In the genomic region with DNA sequence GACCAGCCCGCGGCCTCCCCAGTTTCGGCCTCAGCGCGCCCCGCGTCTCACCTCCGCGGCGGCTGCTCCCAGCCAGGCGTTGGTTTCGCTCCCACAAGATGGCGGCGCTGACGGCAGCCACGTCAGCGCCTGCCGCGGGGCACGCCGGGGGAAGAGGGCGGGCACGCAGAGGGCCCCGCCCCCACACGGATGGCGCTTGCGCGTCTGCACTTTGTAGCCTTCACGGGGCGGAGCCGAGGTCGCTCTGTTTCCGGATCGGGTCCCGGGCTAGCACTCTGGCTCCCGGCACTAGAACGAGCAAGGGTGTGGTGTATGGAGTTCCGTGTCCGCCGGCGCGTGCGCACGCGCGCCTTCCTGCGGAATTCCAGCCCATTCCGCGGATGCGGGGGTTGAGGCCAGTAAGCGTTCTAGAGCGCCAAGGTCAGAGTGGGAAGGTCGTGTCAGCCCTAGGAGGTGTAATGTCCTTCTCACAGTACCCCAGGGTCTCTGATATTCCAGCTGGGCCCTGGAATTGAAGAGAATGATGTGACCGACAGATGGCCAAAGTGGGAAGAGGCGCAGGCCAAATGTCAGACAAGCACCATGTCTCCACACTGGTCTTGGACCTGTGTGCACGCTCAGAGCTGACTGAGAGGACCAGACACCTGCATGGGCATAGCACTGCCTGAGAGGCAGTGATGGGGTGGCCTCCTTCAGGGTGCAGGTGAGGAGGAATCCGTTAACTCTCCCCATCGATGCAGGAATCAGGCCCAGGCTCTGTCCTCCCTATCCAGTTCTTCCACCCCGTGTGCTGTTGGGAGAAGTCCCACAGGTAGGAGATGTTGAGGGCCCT, we compare ENCODE assay signal across 8 mouse cellular contexts. TPM values are rescaled to one million over a fixed set of nuclear protein-coding genes. Genes with fewer than 3 reads are reported as not detected.
DNase-seq lines count a peak whose midpoint lies in the region; ATAC-seq lines count a peak whose summit lies in the region.

TSS of gene Arf1 (minus strand) at position 149 of the 832 bp plus-strand sequence.

- peak within 1 kb of the TSS; percentile 95 for H3K4me2 ChIP-seq in hindbrain, embryonic 13.5 days

- H3K9me3 ChIP-seq in hindbrain, embryonic 13.5 days, result no peaks in the 10 kb centered on the region

- H3K9ac ChIP-seq in hindbrain, embryonic 13.5 days, result peak within 1 kb of the TSS; percentile 99

- peak within 1 kb of the TSS; percentile 96 for H3K4me3 ChIP-seq in hindbrain, embryonic 13.5 days

- 6% methylated on average over 59 of the region's 59 CpGs for WGBS in hindbrain, embryonic 13.5 days

- peak; percentile 99 for DNase-seq in NIH3T3 (ENCODE audit: low read depth)
- DNase-seq in cerebellum, postnatal 10 days, result peak; percentile 99
- peak; percentile 90 to 93 for DNase-seq in frontal cortex, postnatal 14 days (ENCODE audit: low spot score in 2 of 2)
- DNase-seq in layer of hippocampus, postnatal 25 days (ENCODE audit: extremely low spot score in 1 of 2, low spot score in 1 of 2), result peak; percentile 92
- DNase-seq in lung, postnatal 25 days (ENCODE audit: low spot score), result peak; percentile 97
- peak; percentile 97 for DNase-seq in retina, embryonic 14.5 days (ENCODE audit: low spot score)
- DNase-seq in thymus, postnatal 4 days, result peak; percentile 99

- peak; percentile 94 for ATAC-seq in hindbrain, embryonic 13.5 days (ENCODE audit: low FRiP score)

- no peaks in the 10 kb centered on the region for H3K36me3 ChIP-seq in hindbrain, embryonic 13.5 days

- H3K27me3 ChIP-seq in hindbrain, embryonic 13.5 days, result no peaks in the 10 kb centered on the region

- H3K27ac ChIP-seq in hindbrain, embryonic 13.5 days, result peak within 1 kb of the TSS; percentile 97

- peaks cover 46% of the 10 kb centered on the region for H3K4me1 ChIP-seq in hindbrain, embryonic 13.5 days (replicated peaks)

RNA-seq across cellular contexts. Expression of gene Arf1, which starts in this region (rescaled TPM):
- polyA plus RNA-seq in hindbrain, embryonic 13.5 days (2015; fragmentation: Nextera tagmentation; extraction: Ambion mirVana), result 622 and 633 TPM in 2 replicates
- 100 to 1,000 TPM; 521 to 565 TPM for total RNA-seq in layer of hippocampus, postnatal 25 days (2021)

Comparison
In these comparisons a context has a peak if more than half of its experiments do, and no peak if none do; other contexts are left out.
1. Peak in every context shown above with its lines: DNase-seq, ATAC-seq, H3K4me3 ChIP-seq and H3K27ac ChIP-seq.